Mouse (Mus musculus): ENCODE data around the gene Tns4. TPM values are rescaled to one million over a fixed set of nuclear protein-coding genes. Genes with fewer than 3 reads are reported as not detected.

Tns4 gene
- polyA plus RNA-seq, 1 experiment: not detected

DNA sequence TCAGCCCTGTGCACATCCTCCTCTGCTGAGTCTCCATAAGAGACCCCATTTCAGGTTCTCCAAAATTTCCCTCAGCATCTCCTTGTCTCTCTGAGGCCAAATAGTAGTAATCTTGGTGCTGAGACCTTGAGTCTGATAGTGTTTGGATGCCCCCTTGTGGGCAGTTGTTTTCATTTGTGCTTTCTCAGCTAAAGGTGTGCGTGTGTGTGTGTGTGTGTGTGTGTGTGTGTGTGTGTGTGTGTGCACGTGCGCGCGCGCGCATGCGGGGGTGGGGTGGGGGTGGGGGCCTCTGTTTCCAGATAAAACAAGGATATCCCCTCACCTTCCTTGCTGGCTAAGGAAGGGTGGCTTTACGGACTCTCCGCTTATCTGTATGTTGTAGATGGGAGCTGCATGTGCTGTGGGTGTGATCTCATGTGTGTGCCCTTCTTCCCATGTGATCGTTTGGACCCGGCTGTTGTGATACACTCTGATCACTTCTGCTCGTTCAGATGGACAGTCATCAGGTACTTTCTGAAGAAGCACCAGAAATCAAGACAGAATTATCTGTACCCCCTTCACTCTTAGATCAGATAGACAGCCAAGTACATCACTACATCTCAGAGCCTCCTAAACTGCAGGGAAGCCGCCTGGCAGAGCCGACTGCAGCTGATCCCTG lies 35.0 kb upstream of the Tns4 start:
- TF ChIP-seq GATA1 (IDR thresholded peaks at IDR 0.05; ENCODE audit: low read length): no peak

DNA sequence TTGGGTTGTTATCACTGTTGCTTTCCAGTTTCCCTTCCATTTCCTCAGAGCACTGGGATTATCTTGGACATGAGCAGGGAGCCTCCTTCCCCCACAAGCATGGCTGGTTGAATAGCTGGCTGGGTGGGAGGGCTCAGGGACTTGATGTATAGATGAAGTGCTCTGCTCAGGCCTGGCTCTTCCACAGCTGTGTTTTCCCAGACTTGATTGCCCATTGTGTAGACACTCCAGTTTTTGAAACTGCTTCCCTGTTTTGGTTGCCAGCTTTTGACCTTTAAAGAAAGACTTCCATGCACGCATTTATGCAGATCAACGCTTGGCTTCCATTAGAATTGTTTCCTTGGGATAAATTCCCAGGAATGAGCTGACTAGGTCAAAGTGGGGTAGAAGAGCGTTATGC lies 33.6 kb upstream of the Tns4 start:
- no peak for TF ChIP-seq GATA1 (IDR thresholded peaks at IDR 0.05; ENCODE audit: low read length)

DNA sequence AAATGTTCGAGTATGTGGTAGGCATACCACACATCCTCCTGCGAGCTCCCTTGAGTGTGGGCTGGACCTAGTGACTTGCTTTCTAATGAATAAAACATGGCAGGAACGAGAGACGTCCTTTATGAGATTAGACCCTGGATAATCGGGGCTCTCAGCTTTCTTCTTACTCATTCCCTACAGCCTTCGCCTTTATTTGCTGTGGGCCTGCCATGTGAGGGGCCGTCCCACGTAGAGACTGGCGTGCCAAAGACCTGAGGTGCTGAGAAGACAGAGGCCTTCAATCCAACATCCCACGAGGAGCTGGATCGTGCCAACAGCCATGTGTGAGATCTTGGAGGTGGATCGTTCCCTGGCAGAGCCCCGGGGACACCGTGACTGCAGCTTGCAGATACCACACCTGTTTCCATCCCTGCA lies 32.1 kb upstream of the Tns4 start:
- TF ChIP-seq GATA1 (IDR thresholded peaks at IDR 0.05; ENCODE audit: low read length): no peak

DNA sequence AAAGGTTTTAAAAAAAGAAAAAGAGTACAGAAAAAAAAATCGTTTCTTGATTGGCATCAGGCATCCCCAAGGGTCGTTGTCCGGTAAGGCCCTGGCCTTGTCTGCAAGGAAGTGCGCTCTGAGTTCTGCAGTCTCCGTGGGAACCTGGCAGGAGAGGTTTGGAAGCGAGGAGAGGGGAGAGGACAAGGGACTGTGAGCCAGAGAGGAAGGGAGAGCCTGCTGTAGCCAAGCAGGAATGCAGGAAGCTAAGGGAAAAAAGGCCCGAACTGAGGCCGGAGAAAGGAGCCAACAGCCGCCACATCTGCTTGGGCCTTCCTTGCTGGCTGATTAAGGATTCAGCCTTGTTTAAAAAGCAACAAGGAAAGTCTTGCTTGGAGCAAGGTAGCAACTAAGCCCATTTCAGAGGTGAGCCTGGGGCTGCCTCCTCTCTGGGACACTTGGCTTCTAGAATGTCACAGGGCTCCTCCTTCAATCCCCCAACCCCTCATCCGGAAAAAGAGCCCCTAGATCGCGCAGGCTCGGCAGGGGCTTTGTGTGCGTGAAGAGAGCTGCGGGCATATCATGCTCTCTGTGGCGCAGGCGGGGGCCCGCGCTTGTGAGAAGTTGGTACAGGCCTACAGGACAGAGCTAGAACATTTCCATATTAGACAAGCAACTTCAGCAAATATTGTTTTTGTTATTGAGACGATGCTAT lies 31.6 kb upstream of the Tns4 start:
- TF ChIP-seq GATA1 (IDR thresholded peaks at IDR 0.05; ENCODE audit: low read length): no peak

DNA sequence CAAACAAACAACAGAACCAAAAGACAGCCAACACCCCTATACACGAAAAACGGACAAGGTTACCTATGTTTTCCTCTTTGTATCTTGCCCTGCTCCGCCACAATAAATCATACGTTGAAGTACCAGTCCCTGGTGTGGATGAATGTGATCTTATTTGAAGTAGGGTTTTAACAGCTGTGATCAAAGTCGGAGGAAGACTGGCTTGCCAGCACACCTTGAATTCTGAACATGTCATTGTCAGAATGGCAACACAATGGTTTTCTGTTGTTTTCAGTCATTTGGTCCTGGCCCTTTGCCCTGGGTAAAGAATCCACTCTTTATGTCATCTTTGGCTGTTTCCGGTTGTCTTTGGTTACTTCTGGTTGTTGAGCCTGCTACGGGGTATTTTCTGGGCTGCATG lies 29.9 kb upstream of the Tns4 start:
- no peak for TF ChIP-seq GATA1 (IDR thresholded peaks at IDR 0.05; ENCODE audit: low read length)

DNA sequence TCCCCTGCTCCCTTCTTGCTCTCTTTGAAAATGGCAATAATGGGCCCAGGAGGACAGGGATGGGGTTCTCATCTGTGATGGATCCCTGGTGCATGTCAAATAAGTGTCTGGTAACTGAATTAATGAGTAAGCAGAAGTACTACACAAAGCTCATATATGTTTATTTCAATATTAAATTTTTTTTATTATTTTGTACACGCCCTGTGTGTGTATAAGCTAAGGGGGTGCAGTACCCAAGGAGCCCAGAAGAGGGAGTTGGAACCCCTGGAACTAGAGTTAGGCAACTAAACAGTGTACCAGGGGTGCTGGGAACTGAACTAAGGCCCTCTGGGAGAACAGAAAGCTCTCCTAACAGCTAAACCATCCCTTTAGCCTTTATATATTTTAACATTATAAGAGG lies 29.3 kb upstream of the Tns4 start:
- no peak for TF ChIP-seq GATA1 (IDR thresholded peaks at IDR 0.05; ENCODE audit: low read length)

DNA sequence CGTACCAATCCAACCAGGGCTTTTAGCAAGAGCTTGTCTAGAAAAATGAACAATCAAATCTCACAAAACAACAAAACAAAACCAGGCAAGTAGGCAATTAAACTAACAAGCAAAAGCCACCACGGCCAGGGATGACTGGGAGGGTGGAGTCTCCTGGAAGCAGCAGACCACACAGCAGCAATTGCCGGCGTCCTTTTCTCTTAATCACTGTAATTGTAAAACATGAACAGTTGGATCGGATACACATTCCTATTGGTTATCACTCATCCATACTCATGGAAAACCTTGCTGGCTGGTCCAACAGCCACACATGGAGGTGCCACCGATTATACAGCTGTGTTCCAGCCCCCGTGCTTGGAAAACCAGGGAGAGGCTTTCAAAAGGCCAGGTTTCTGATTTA lies 28.8 kb upstream of the Tns4 start:
- no peak for TF ChIP-seq GATA1 (IDR thresholded peaks at IDR 0.05; ENCODE audit: low read length)

DNA sequence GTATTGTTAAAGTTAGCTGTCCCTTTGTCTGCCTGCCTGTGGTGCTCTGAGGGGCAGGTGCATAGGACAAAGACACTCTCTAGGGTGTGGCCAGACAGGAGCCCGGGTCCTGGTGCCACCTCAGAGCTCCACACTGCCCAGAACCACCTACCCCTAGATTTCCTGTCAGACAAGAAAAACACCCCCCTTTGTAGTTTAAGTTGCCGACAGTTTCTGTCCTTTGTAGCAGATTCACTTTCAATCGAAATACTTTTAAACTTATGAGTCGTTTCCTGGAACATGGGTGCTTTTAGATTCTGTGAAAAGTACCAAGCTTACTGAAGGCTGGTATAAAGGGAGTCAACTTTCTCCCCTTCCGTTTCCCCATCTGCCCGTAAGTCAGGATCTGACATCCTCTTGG lies 26.8 kb upstream of the Tns4 start:
- no peak for TF ChIP-seq GATA1 (IDR thresholded peaks at IDR 0.05; ENCODE audit: low read length)

DNA sequence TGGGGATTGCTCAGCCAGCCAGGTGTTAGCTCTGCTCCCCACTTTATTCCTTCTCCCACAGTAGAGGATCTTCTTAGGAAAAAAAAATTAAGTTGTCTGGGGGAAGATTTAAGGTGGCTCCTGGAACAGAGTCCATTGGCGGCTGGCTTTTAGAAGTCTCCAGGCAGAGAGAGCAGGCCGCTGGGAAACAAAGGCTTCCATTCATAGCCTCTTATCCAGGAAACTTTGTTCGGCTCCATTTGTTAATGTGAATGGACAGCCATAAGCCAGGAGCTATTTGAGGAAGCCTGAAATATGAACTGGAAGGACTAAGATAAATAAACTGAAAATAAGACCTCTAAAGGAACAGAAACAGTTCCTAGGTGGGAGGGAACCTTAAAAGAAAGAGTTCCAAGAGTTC lies 24.0 kb upstream of the Tns4 start:
- no peak for TF ChIP-seq GATA1 (IDR thresholded peaks at IDR 0.05; ENCODE audit: low read length)

DNA sequence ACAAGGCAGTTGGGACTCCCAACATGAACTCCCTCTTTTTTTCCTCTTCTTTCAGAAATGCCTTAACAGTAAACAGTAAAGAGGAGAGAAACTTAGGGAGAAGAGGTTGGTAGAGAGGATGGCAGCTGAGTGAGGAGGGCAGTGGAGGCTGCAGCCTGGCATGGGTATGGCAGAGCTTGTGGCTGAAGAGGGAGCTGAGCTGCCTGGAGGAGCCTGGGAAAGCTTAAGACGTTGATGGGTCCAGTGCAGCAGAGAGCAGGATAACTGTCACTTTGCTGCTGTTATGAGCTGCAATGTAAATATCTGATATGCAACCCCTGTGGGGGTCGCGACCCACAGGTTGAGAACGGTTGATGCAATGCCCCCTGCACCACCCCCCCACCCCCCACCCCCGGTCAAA lies 23.6 kb upstream of the Tns4 start:
- TF ChIP-seq GATA1 (IDR thresholded peaks at IDR 0.05; ENCODE audit: low read length): no peak

DNA sequence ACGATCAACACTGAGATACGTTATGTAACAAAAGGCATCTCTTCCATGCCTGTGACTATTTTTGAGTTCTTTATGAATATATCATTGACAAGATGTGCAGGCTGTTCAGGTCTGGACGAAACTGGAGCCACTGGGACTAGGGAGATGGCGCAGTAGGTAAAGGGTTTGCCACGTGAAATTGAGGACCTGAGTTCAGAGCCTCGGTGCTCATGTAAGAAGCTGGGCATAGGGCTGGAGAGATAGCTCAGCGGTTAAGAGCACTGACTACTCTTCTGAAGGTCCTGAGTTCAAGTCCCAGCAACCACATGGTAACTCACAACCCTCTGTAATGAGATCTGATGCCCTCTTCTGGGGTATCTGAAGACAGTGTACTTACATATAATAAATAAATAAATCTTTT lies 22.5 kb upstream of the Tns4 start:
- TF ChIP-seq GATA1 (IDR thresholded peaks at IDR 0.05; ENCODE audit: low read length): no peak

DNA sequence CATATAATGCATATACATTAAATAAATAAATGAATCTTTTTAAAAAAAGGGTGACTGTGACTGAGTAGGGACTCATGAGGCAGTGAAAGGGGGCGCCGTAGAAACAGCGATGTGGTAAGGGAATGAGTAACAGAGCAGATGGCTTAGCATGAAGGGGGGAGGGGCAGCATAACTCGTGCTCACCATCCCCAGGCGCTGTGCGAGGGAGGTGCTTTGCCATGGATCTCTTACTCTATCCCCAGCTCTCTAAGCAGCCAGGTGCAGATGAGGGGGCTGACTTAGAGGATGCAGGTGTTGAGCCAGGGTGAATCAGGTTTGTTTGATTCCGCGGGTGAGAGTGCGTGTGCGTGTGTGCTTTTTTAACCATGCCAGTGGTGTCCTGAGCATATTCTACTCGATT lies 22.0 kb upstream of the Tns4 start:
- no peak for TF ChIP-seq GATA1 (IDR thresholded peaks at IDR 0.05; ENCODE audit: low read length)

DNA sequence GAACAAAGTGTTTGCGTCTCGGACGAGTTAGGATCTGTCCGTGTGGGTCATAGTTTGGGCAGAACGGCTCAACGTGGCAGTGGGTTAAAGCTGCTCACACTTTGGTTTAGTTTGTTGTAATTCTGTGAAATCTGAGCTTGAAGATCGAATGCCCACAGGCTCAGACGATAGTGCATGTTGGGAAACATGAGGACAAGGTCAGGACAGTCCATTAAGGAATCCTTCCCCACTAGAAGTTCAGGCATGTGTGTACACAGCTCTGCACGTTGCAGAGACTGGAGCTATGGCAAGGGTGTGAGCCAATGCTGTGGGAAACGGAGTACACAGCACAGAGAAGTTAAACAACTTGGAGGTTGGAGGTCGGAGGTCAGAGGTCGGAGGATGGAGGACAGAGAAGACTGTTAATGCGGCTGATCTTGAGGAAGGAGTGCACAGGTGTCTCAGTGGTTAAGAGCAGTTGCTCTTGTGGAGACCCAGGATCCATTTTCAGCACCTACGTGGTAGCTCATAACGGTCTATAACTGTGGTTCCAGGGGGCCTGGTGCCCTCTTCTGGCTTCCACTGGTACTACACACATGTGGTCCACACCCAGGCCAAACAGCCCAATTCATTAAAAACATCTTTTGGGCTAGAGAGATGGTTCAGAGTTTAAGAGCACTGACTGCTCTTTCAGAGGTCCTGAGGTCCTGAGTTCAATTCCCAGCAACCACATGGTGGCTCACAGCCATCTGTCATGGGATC lies 21.4 kb upstream of the Tns4 start:
- TF ChIP-seq GATA1 (IDR thresholded peaks at IDR 0.05; ENCODE audit: low read length): no peak

DNA sequence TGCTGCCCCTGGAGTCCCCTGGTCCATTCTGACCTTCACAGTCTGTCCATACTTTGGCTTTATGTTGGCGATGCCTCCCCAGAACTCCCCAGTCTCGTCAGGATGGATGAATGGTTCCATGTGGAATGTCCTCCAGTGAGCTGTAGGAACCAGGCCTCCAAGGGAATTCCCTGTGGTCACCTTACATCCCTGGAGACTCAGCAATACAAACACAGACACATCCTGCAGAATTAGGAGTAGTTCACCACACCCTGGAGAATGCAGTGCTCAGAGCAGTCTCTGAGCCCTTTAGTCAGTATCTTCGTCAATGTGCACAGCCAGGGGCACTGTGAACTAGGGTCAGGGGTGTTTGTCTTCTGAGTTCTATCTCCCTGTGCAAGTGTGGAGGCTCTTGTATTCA lies 19.2 kb upstream of the Tns4 start:
- TF ChIP-seq GATA1 (IDR thresholded peaks at IDR 0.05; ENCODE audit: low read length): no peak

DNA sequence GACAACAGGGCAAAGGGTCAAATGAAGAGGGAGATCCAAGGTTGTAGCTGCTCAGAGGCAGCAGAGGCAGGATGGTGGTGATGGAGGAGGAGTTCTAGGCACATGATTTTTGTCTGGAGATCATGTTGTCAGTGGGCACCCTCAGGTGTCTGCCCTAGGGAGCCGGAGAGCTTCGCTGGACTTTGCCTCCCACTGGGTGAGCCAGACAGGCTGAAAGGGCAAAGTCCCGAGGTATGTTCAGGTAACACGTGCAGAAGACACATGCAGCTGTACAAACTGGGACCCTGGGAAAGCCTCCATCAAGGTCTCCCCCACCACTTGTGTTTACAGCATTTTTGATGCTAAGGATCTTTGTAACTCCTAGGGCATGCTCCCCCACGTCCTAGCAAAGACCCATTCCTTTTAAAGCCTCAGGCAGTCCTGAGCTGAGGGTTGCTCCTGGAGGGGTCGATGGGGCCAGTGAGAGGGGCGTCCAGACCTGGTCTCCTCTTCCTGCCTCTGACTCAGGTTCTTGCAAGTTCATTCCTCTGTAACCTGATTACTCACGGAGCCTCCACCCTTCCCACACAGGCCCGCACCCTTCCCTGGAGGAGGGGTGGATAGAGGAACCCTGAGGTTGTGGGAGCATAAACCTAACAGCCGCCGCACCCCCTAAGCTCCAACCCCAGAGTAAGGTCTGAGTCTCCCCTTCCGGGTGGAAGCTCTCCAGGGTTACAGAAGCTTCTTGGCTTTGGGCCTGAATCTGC lies 17.0 kb upstream of the Tns4 start:
- no peak for TF ChIP-seq GATA1 (IDR thresholded peaks at IDR 0.05; ENCODE audit: low read length)

All from G1E-ER4 (cell line).